Mouse (Mus musculus) liver, adult 2 months (tissue): Measurements from ENCODE around the gene Neil3.

ENCODE experiments used
- CTCF ChIP-seq: fragments of 200-500 bp; IDR thresholded peaks from 2 replicates; pipeline ENCODE4 v1.5.1; 2011; ENCODE audit warnings: low read depth, low read length, control low read depth
- POLR2A ChIP-seq: fragments of 200-500 bp; IDR thresholded peaks from 2 replicates; pipeline ENCODE4 v1.6.1; 2011; ENCODE audit warnings: low read length, control low read depth; ENCODE audit not compliant: insufficient read depth; ENCODE audit errors: extremely low read depth

DNA sequence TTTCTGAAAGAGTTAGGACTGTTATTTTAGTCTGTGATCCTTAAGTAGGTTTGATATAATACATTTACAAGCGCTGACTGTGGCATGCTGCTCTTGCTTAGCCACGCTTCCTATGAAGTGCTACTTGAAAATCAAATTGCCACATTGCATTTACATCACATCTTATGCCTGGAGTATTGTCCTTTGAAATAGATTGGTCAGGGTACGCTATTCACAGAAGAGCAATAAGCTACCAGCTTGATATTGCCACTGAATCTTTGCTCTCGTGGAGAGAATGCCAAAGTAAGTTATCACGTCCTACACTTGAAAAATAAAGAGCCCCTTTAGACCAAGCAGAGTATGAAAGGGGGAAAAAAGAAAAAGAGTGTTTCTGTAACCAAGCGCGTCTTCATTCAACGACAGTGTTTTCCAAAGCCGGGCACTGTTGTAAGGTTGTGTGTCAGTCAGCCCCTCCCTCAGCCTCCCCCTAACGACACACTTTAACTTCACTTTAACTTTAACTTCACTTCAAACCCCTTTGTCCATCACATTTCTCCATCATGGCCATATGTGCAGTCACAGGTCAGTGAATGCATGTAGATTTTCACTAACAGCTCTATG is 76.3 kb downstream of the Neil3 start:
- no peak for TF ChIP-seq CTCF
- TF ChIP-seq POLR2A: no peak
